Mouse (Mus musculus) midbrain, embryonic 14.5 days (tissue): ENCODE measurements around the gene Azi2. TPM values are rescaled to one million over a fixed set of nuclear protein-coding genes. Genes with fewer than 3 reads are reported as not detected.
A peak's percentile ranks its signal among the peaks of the same experiment; 100 is the strongest.

Experiments
- ATAC-seq: fragments of 200-750 bp; cut with Nextera tagmentation; 2 replicates; pipeline ENCODE4 v1.8.0; 2017; ENCODE audit warnings: moderate number of reproducible peaks, moderate library complexity; ENCODE audit not compliant: low FRiP score, low TSS enrichment
- DNase-seq: peaks from one replicate; pipeline ENCODE4 v3.0.0-alpha.2; 2015
- H3K27ac ChIP-seq: fragments of 300-500 bp; sonication (generic); replicated peaks from 2 replicates; pipeline ENCODE4 v1.5.1; 2014; ENCODE audit warnings: mild to moderate bottlenecking, low read depth, low read length, moderate library complexity
- H3K27me3 ChIP-seq: fragments of 300-500 bp; sonication (generic); 2 replicates; pipeline ENCODE4 v1.6.1; 2014; ENCODE audit warnings: low read length, control low read depth, mixed read lengths; ENCODE audit not compliant: control insufficient read depth, insufficient read depth
- H3K36me3 ChIP-seq: fragments of 300-500 bp; sonication (generic); 2 replicates; pipeline ENCODE4 v1.6.1; 2014; ENCODE audit warnings: low read length, control low read depth; ENCODE audit not compliant: control insufficient read depth, insufficient read depth
- H3K4me1 ChIP-seq: fragments of 300-500 bp; sonication (generic); 2 replicates; pipeline ENCODE4 v1.6.1; 2014; ENCODE audit warnings: mild to moderate bottlenecking, antibody characterized with exemption, low read length, control low read depth; ENCODE audit not compliant: control insufficient read depth, insufficient read depth
- H3K4me2 ChIP-seq: fragments of 300-500 bp; sonication (generic); 2 replicates; pipeline ENCODE4 v1.6.1; 2014; ENCODE audit warnings: mild to moderate bottlenecking, low read length, moderate library complexity
- H3K4me3 ChIP-seq: fragments of 300-500 bp; sonication (generic); replicated peaks from 2 replicates; pipeline ENCODE4 v1.5.1; 2014; ENCODE audit warnings: low read depth, low read length
- H3K9ac ChIP-seq: fragments of 300-500 bp; sonication (generic); replicated peaks from 2 replicates; pipeline ENCODE4 v1.6.1; 2014; ENCODE audit warnings: mild to moderate bottlenecking, low read length, moderate library complexity
- H3K9me3 ChIP-seq: fragments of 300-500 bp; sonication (generic); 2 replicates; pipeline ENCODE4 v1.6.1; 2016; ENCODE audit warnings: low read length, control low read depth, mixed read lengths; ENCODE audit not compliant: control insufficient read depth
- WGBS: fragments of 180-500 bp; shearing (Covaris S2); extraction: QIAGEN DNeasy Blood & Tissue Kit; methylation state at CpG from one replicate; pipeline ENCODE4 v1.1.7; 2014; 5-methylcytosine and 5-hydroxymethylcytosine counted together
- polyA plus RNA-seq: library from polyadenylated mRNA; unstranded; fragments of >200 nt; fragmentation: Nextera tagmentation; extraction: Ambion mirVana; gene quantifications from 2 replicates; pipeline ENCODE4 v1.2.1, GENCODE M21; 2014

The Azi2 gene
- polyA plus RNA-seq: 80.3 and 89.7 TPM in 2 replicates

DNA sequence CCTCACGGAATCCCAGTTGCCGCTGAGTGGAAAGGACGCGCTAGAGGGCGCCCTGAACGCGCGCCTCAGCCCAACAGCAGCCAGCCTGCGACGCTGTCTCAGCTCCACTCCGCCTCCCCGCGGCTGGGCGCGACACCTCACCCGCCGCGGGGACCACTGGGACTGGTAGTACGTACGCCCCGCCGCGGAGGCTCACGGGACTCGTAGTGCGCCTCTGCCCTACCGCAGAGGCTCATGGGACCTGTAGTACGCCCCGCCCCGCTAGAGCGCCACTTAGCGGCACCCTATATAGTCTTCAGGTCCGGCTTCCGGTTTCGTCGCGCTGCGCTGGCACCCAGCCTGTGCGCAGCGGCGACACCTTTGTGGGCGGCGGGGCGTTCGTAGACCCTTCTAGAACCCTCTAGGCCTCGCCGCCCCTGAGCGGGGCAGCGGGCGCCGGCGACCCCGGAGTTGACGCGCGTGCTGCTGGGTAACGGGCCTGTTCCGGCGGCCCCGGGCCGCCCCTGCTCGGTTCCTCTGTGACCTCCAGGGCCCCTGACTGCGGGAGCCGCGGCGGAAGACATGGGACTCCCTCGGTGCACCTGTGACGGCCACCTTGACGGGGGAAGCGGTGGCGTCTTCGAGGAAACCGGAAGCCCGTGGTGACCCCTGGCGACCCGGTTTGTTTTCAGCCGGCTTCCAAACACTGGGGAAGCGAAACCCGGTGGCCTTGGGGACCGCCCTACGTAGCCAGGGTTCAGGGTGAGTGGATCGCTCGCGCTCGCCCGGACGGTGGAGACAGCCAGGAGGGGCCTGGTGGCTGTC is at the start of gene Azi2:
Gene Azi2 (plus strand): TSS at position 282 of the 804 bp plus-strand sequence.
- Histone ChIP-seq H3K27ac (peak within 1 kb of the TSS; percentile 93), H3K27me3 (no peaks in the 10 kb centered on the region), H3K4me3 (peak within 1 kb of the TSS; percentile 75), H3K36me3 (no peaks in the 10 kb centered on the region), H3K9me3 (no peaks in the 10 kb centered on the region), H3K4me2 (peak within 1 kb of the TSS; percentile 69), H3K9ac (peak within 1 kb of the TSS; percentile 78), H3K4me1 (peaks cover 17% of the 10 kb centered on the region)
- ATAC-seq (peak; percentile 99), DNase-seq (peak; percentile 100)
- under 1% methylated on average over 87 of the region's 87 CpGs for WGBS

GRCm38 (mm10) chr9:117996631-117997030 is 43.7 kb upstream of the Azi2 start:
- DNase-seq: no peak
- H3K4me2 ChIP-seq: no peak overlapping the region
- H3K4me3 ChIP-seq: no peak overlapping the region
- H3K27ac ChIP-seq: no peak overlapping the region
- H3K36me3 ChIP-seq: no peaks in the 10 kb centered on the region
- no peak for ATAC-seq
- H3K9ac ChIP-seq: no peak overlapping the region
- 94% methylated on average over 5 of the region's 5 CpGs for WGBS
- H3K9me3 ChIP-seq: no peaks in the 10 kb centered on the region
- no peaks in the 10 kb centered on the region for H3K27me3 ChIP-seq
- H3K4me1 ChIP-seq: no peaks in the 10 kb centered on the region

- DNase-seq: no peak
- Histone ChIP-seq H3K4me1 (no peaks in the 10 kb centered on the region), H3K4me2 (no peak overlapping the region), H3K4me3 (no peak overlapping the region), H3K9me3 (no peaks in the 10 kb centered on the region), H3K36me3 (no peaks in the 10 kb centered on the region), H3K27ac (no peak overlapping the region), H3K9ac (no peak overlapping the region), H3K27me3 (no peaks in the 10 kb centered on the region)
- ATAC-seq: no peak
- 90% methylated on average over 3 of the region's 3 CpGs for WGBS
These were observed 38.8 kb upstream of the Azi2 start for GRCm38 (mm10) chr9:118001488-118001887.

- ATAC-seq (no peak), DNase-seq (no peak)
- H3K4me1 ChIP-seq: no peaks in the 10 kb centered on the region
- no peak overlapping the region for H3K4me3 ChIP-seq
- no peaks in the 10 kb centered on the region for H3K9me3 ChIP-seq
- no peak overlapping the region for H3K4me2 ChIP-seq
- WGBS: 80% methylated on average over 4 of the region's 4 CpGs
- H3K27me3 ChIP-seq: no peaks in the 10 kb centered on the region
- H3K27ac ChIP-seq: no peak overlapping the region
- H3K9ac ChIP-seq: no peak overlapping the region
- H3K36me3 ChIP-seq: no peaks in the 10 kb centered on the region
These were observed 36.9 kb upstream of the Azi2 start for GRCm38 (mm10) chr9:118003218-118003886.

- Histone ChIP-seq H3K36me3 (no peaks in the 10 kb centered on the region), H3K27ac (no peak overlapping the region), H3K9me3 (no peaks in the 10 kb centered on the region), H3K4me3 (no peak overlapping the region), H3K27me3 (no peaks in the 10 kb centered on the region), H3K4me2 (no peak overlapping the region), H3K9ac (no peak overlapping the region), H3K4me1 (no peaks in the 10 kb centered on the region)
- no peak for DNase-seq
- ATAC-seq: no peak
- WGBS: 91% methylated on average over 4 of the region's 4 CpGs
These were observed 36.4 kb upstream of the Azi2 start for GRCm38 (mm10) chr9:118003937-118004336.

GRCm38 (mm10) chr9:118012928-118013327 is 27.4 kb upstream of the Azi2 start:
- no peak overlapping the region for H3K4me3 ChIP-seq
- H3K4me2 ChIP-seq: no peak overlapping the region
- H3K9me3 ChIP-seq: no peaks in the 10 kb centered on the region
- DNase-seq (no peak), ATAC-seq (no peak)
- 89% methylated on average over 3 of the region's 3 CpGs for WGBS
- no peaks in the 10 kb centered on the region for H3K36me3 ChIP-seq
- no peak overlapping the region for H3K9ac ChIP-seq
- H3K27ac ChIP-seq: no peak overlapping the region
- H3K27me3 ChIP-seq: no peaks in the 10 kb centered on the region
- H3K4me1 ChIP-seq: no peaks in the 10 kb centered on the region

DNA sequence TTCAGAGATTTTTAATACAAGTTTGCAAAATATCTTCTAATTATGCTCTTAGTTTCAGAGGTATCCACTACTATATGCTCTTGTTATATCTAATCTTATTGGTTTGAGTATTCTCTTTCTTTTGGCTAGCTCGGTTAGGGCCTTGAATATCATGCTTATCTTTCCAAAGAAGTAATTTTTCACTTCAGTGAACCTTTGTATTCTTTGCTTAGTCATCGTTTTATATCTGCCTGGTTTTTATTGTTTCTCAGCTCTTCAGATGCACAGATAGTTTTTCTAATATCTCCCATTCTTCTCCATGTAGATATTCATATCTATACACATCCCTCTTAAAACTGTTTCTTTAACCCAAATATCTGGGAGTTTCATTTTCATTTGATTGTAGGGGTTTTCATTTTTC is 15.3 kb upstream of the Azi2 start:
- no peak overlapping the region for H3K4me3 ChIP-seq
- H3K4me2 ChIP-seq: no peak overlapping the region
- H3K4me1 ChIP-seq: no peaks in the 10 kb centered on the region
- DNase-seq (no peak), ATAC-seq (no peak)
- no peak overlapping the region for H3K9ac ChIP-seq
- no peaks in the 10 kb centered on the region for H3K27me3 ChIP-seq
- no peaks in the 10 kb centered on the region for H3K36me3 ChIP-seq
- WGBS: 78% methylated on average over 2 of the region's 2 CpGs
- H3K9me3 ChIP-seq: no peaks in the 10 kb centered on the region
- no peak overlapping the region for H3K27ac ChIP-seq

GRCm38 (mm10) chr9:118029490-118029889 is 10.8 kb upstream of the Azi2 start:
- Histone ChIP-seq H3K27me3 (no peaks in the 10 kb centered on the region), H3K9me3 (no peaks in the 10 kb centered on the region), H3K4me3 (no peak overlapping the region), H3K4me1 (no peaks in the 10 kb centered on the region), H3K27ac (no peak overlapping the region), H3K9ac (no peak overlapping the region), H3K4me2 (no peak overlapping the region), H3K36me3 (no peaks in the 10 kb centered on the region)
- ATAC-seq: no peak
- DNase-seq: no peak
- 54% methylated on average over 4 of the region's 4 CpGs for WGBS

DNA sequence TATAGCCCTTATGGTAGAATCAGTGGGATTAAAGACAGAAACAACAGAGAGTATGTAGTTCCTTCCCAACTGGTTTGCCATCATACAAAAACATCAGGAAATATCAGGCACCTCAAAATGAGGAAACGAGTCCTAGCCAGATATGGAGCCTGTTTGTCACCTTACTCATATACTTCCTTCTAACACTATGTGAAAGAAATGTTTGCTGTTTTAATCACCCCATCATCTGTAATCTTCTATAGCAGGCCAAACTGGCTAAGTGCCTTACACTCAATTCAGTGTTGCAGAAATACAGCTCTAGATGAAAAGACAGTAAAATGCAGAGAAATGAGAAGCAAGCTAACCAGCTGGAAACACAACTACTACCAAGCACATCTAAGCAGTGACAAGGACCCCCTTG is 10.0 kb upstream of the Azi2 start:
- WGBS: 89% methylated on average over 1 of the region's 1 CpGs
- no peak overlapping the region for H3K27ac ChIP-seq

More for the DNA sequence above, 10.0 kb upstream of the Azi2 start:
- H3K4me2 ChIP-seq: no peak overlapping the region
- H3K4me3 ChIP-seq: no peak overlapping the region
- ATAC-seq: no peak
- no peak overlapping the region for H3K9ac ChIP-seq
- H3K9me3 ChIP-seq: no peaks in the 10 kb centered on the region
- no peaks in the 10 kb centered on the region for H3K4me1 ChIP-seq
- H3K36me3 ChIP-seq: no peaks in the 10 kb centered on the region
- no peaks in the 10 kb centered on the region for H3K27me3 ChIP-seq
- DNase-seq: no peak
